Mouse (Mus musculus): ENCODE measurements at regions not wholly inside any gene's neighbourhood (a gene's known extent, or its start where the extent isn't known, plus 50 kb on each side); places are given as distances from the start of the nearest gene placed in this dataset.

DNA sequence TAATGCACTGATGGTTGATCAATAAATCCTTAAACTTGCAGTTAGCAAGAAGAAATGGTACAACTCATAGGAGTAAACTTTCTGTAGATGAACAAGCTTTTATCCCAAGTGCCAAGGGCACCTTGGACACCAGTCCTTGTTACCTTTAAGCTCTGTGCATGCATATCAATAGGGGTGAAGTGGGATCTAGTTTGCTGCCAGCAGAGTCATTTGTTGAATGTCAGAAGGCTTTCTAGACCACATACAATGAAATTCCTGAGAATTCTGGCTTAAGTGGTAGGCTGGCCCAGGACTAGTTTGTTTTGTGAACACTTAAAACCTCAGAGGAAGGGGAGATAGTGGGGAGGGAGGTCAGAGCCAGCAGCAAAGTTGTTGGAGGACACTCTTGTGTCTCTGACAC, 437.9 kb upstream of the 4930412O13Rik start:
- no peak overlapping the region for H3K9ac ChIP-seq (ENCODE audit: low read length)
- peaks cover 0 to 4% of the 10 kb centered on the region in 2 experiments; a peak in 2 of 4 replicates for H3K4me1 ChIP-seq (ENCODE audit: control insufficient read depth in 2 of 2, insufficient read depth in 2 of 2, low read length in 2 of 2)
- H3K27me3 ChIP-seq (ENCODE audit: control insufficient read depth, insufficient read depth, low read length), result no peaks in the 10 kb centered on the region
- H3K4me3 ChIP-seq (ENCODE audit: control insufficient read depth in 1 of 2, insufficient read depth in 1 of 2, low read depth in 1 of 2, low read length in 2 of 2), result no peak overlapping the region
- H3K36me3 ChIP-seq (ENCODE audit: control insufficient read depth, insufficient read depth, low read length), result no peaks in the 10 kb centered on the region
- no peak for ATAC-seq (ENCODE audit: insufficient number of reproducible peaks, insufficient read depth, low FRiP score, low read depth)
- no peak overlapping the region for H3K27ac ChIP-seq (replicated peaks in 1 of 2; ENCODE audit: control insufficient read depth in 1 of 2, insufficient read depth in 1 of 2, low read depth in 2 of 2, low read length in 2 of 2)
- H3K4me2 ChIP-seq (ENCODE audit: low read length), result no peak overlapping the region
- no peaks in the 10 kb centered on the region for H3K9me3 ChIP-seq (ENCODE audit: control insufficient read depth, low read length)

- H3K4me1 ChIP-seq (ENCODE audit: control insufficient read depth in 2 of 2, insufficient read depth in 2 of 2, low read length in 2 of 2), result peaks cover 0 to 4% of the 10 kb centered on the region in 2 experiments; a peak in 2 of 4 replicates
These were observed 435.2 kb upstream of the 4930412O13Rik start for GRCm38 (mm10) chr2:9445826-9446225.

DNA sequence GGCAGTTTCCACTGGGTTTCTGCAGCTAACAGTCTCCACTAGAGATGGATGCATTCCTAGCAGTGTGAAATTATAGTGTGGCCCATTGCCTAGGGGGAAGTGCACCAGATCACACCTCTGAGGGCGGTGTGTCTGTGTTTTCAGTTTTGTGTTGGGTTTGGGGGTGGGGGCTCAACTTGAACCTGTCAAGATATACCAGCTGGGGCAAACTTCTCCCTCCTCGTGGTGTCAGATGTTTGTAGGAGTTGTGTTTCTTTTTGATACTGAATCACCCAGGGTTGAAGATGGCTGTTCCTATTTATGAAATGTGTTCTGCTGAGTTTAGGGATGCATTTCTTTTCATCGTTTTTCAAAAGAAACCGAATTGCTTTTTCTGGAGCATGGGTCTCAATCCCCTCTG, 416.6 kb upstream of the 4930412O13Rik start:
- Histone ChIP-seq H3K4me3 (ENCODE audit: control insufficient read depth in 1 of 2, insufficient read depth in 1 of 2, low read depth in 1 of 2, low read length in 2 of 2) (no peak overlapping the region), H3K9me3 (ENCODE audit: control insufficient read depth, low read length) (no peaks in the 10 kb centered on the region), H3K36me3 (ENCODE audit: control insufficient read depth, insufficient read depth, low read length) (no peaks in the 10 kb centered on the region), H3K4me2 (ENCODE audit: low read length) (no peak overlapping the region), H3K9ac (ENCODE audit: low read length) (no peak overlapping the region), H3K27me3 (ENCODE audit: control insufficient read depth, insufficient read depth, low read length) (no peaks in the 10 kb centered on the region), H3K4me1 (ENCODE audit: control insufficient read depth in 2 of 2, insufficient read depth in 2 of 2, low read length in 2 of 2) (no peaks in the 10 kb centered on the region), H3K27ac (replicated peaks in 1 of 2; ENCODE audit: control insufficient read depth in 1 of 2, insufficient read depth in 1 of 2, low read depth in 2 of 2, low read length in 2 of 2) (no peak overlapping the region)
- ATAC-seq (ENCODE audit: insufficient number of reproducible peaks, insufficient read depth, low FRiP score, low read depth), result no peak
- 65% methylated on average over 4 of the region's 4 CpGs for WGBS

More at GRCm38 (mm10) chr2:9445826-9446225, 435.2 kb upstream of the 4930412O13Rik start:
- no peaks in the 10 kb centered on the region for H3K36me3 ChIP-seq (ENCODE audit: control insufficient read depth, insufficient read depth, low read length)
- H3K27ac ChIP-seq (replicated peaks in 1 of 2; ENCODE audit: control insufficient read depth in 1 of 2, insufficient read depth in 1 of 2, low read depth in 2 of 2, low read length in 2 of 2), result no peak overlapping the region
- H3K9me3 ChIP-seq (ENCODE audit: control insufficient read depth, low read length), result no peaks in the 10 kb centered on the region
- H3K4me3 ChIP-seq (ENCODE audit: control insufficient read depth in 1 of 2, insufficient read depth in 1 of 2, low read depth in 1 of 2, low read length in 2 of 2), result no peak overlapping the region
- no peaks in the 10 kb centered on the region for H3K27me3 ChIP-seq (ENCODE audit: control insufficient read depth, insufficient read depth, low read length)
- H3K9ac ChIP-seq (ENCODE audit: low read length), result no peak overlapping the region
- 86% methylated on average over 1 of the region's 1 CpGs for WGBS
- no peak overlapping the region for H3K4me2 ChIP-seq (ENCODE audit: low read length)
- no peak for ATAC-seq (ENCODE audit: insufficient number of reproducible peaks, insufficient read depth, low FRiP score, low read depth)

DNA sequence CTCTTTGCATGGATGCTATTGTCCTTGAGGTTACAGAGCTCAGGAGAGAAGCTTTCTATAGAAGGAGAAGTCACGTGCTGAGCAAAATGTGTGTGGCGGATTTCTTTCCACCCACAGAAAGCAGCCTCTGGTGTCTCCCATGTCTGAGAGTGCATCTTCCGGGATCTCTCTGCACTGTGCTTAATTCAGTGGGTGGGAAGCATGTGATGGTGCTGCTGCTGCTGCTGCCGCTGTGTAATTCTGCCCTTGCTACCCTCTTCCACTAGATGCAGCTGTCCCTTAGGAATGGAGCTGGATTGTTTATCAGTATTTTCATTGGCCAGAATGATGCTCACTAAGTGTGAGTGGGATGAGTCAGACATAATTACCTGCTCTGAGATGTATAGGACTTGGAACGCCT, 416.2 kb upstream of the 4930412O13Rik start:
- 61% methylated on average over 5 of the region's 5 CpGs for WGBS
- Histone ChIP-seq H3K4me1 (ENCODE audit: control insufficient read depth in 2 of 2, insufficient read depth in 2 of 2, low read length in 2 of 2) (no peaks in the 10 kb centered on the region), H3K27ac (replicated peaks in 1 of 2; ENCODE audit: control insufficient read depth in 1 of 2, insufficient read depth in 1 of 2, low read depth in 2 of 2, low read length in 2 of 2) (no peak overlapping the region), H3K4me2 (ENCODE audit: low read length) (no peak overlapping the region), H3K9me3 (ENCODE audit: control insufficient read depth, low read length) (no peaks in the 10 kb centered on the region), H3K9ac (ENCODE audit: low read length) (no peak overlapping the region), H3K4me3 (ENCODE audit: control insufficient read depth in 1 of 2, insufficient read depth in 1 of 2, low read depth in 1 of 2, low read length in 2 of 2) (no peak overlapping the region), H3K27me3 (ENCODE audit: control insufficient read depth, insufficient read depth, low read length) (no peaks in the 10 kb centered on the region), H3K36me3 (ENCODE audit: control insufficient read depth, insufficient read depth, low read length) (no peaks in the 10 kb centered on the region)
- ATAC-seq (ENCODE audit: insufficient number of reproducible peaks, insufficient read depth, low FRiP score, low read depth), result no peak

GRCm38 (mm10) chr2:9467573-9467972, 413.5 kb upstream of the 4930412O13Rik start:
- Histone ChIP-seq H3K4me2 (ENCODE audit: low read length) (no peak overlapping the region), H3K4me1 (ENCODE audit: control insufficient read depth in 2 of 2, insufficient read depth in 2 of 2, low read length in 2 of 2) (no peaks in the 10 kb centered on the region), H3K27ac (replicated peaks in 1 of 2; ENCODE audit: control insufficient read depth in 1 of 2, insufficient read depth in 1 of 2, low read depth in 2 of 2, low read length in 2 of 2) (no peak overlapping the region), H3K4me3 (ENCODE audit: control insufficient read depth in 1 of 2, insufficient read depth in 1 of 2, low read depth in 1 of 2, low read length in 2 of 2) (no peak overlapping the region), H3K9me3 (ENCODE audit: control insufficient read depth, low read length) (no peaks in the 10 kb centered on the region), H3K9ac (ENCODE audit: low read length) (no peak overlapping the region), H3K36me3 (ENCODE audit: control insufficient read depth, insufficient read depth, low read length) (no peaks in the 10 kb centered on the region), H3K27me3 (ENCODE audit: control insufficient read depth, insufficient read depth, low read length) (no peaks in the 10 kb centered on the region)
- WGBS, result 66% methylated on average over 2 of the region's 2 CpGs
- ATAC-seq (ENCODE audit: insufficient number of reproducible peaks, insufficient read depth, low FRiP score, low read depth), result no peak

GRCm38 (mm10) chr2:9468651-9469050, 412.4 kb upstream of the 4930412O13Rik start:
- no peak overlapping the region for H3K9ac ChIP-seq (ENCODE audit: low read length)
- 67% methylated on average over 3 of the region's 3 CpGs for WGBS
- H3K4me3 ChIP-seq (ENCODE audit: control insufficient read depth in 1 of 2, insufficient read depth in 1 of 2, low read depth in 1 of 2, low read length in 2 of 2), result no peak overlapping the region
- no peaks in the 10 kb centered on the region for H3K4me1 ChIP-seq (ENCODE audit: control insufficient read depth in 2 of 2, insufficient read depth in 2 of 2, low read length in 2 of 2)
- no peaks in the 10 kb centered on the region for H3K36me3 ChIP-seq (ENCODE audit: control insufficient read depth, insufficient read depth, low read length)
- H3K9me3 ChIP-seq (ENCODE audit: control insufficient read depth, low read length), result no peaks in the 10 kb centered on the region
- H3K4me2 ChIP-seq (ENCODE audit: low read length), result no peak overlapping the region
- H3K27ac ChIP-seq (replicated peaks in 1 of 2; ENCODE audit: control insufficient read depth in 1 of 2, insufficient read depth in 1 of 2, low read depth in 2 of 2, low read length in 2 of 2), result no peak overlapping the region
- H3K27me3 ChIP-seq (ENCODE audit: control insufficient read depth, insufficient read depth, low read length), result no peaks in the 10 kb centered on the region
- ATAC-seq (ENCODE audit: insufficient number of reproducible peaks, insufficient read depth, low FRiP score, low read depth), result no peak

DNA sequence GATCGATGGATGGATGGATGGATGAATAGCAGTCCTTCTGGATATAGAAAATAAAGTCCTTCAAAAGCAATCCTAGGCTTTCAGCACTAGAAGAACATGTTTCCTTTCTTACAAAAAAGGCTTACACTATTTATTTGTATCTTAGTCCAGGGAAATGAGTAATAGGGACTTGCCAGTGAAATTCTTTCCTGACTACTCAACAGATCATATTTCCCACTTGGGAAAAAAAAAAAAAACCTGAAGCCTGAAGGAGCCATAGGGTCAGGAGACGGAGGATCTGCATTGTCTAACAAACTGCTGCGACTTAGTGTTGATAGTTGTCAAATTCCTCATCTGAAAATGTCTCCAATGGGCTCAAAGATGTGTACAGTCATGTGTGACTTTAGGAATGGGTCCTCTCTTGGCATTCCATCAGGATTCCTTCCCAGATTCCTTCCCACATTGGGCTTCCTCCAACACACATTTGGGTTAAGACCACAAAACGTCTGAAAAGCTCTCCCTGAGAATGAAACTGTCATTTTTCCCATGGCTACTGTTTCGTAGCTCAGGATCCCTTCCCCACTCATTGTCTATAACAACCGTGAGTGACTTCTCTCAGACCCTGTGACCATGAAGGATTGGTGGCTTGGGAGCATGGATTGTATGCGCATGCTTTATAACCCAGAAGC, 399.2 kb upstream of the 4930412O13Rik start:
- Histone ChIP-seq H3K9ac (ENCODE audit: low read length) (no peak overlapping the region), H3K4me2 (ENCODE audit: low read length) (no peak overlapping the region), H3K27ac (replicated peaks in 1 of 2; ENCODE audit: control insufficient read depth in 1 of 2, insufficient read depth in 1 of 2, low read depth in 2 of 2, low read length in 2 of 2) (no peak overlapping the region), H3K27me3 (ENCODE audit: control insufficient read depth, insufficient read depth, low read length) (no peaks in the 10 kb centered on the region), H3K9me3 (ENCODE audit: control insufficient read depth, low read length) (no peaks in the 10 kb centered on the region), H3K4me3 (ENCODE audit: control insufficient read depth in 1 of 2, insufficient read depth in 1 of 2, low read depth in 1 of 2, low read length in 2 of 2) (no peak overlapping the region), H3K4me1 (ENCODE audit: control insufficient read depth in 2 of 2, insufficient read depth in 2 of 2, low read length in 2 of 2) (no peaks in the 10 kb centered on the region), H3K36me3 (ENCODE audit: control insufficient read depth, insufficient read depth, low read length) (no peaks in the 10 kb centered on the region)
- 58% methylated on average over 7 of the region's 7 CpGs for WGBS
- ATAC-seq (ENCODE audit: insufficient number of reproducible peaks, insufficient read depth, low FRiP score, low read depth), result no peak

DNA sequence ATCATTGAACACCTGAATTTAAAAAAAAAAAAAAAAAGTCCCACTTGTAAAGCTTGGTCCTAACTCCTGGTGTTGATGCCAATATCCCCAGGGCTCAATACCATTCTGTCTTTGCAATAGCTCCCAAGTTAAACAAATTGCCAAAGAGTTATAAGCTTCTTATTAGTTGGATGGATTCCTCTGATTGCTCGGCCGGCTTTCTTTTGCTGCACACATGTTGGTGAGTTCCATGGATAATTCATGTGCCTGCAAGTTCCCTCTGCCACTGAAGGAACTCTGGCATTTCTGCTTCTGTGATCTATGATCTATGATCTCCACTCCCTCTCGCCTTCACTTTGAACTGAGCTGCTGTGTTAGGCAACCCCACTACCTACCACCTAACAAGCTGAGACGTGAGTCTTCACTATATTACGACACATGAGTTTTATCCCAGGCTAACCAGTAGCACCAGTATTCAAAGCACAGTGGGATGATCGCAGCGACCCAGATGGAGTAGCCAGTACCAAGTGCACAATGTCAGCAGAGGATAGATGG, 393.6 kb upstream of the 4930412O13Rik start:
- no peak overlapping the region for H3K9ac ChIP-seq (ENCODE audit: low read length)
- 89% methylated on average over 7 of the region's 7 CpGs for WGBS
- H3K4me2 ChIP-seq (ENCODE audit: low read length), result no peak overlapping the region
- H3K27me3 ChIP-seq (ENCODE audit: control insufficient read depth, insufficient read depth, low read length), result no peaks in the 10 kb centered on the region
- no peaks in the 10 kb centered on the region for H3K4me1 ChIP-seq (ENCODE audit: control insufficient read depth in 2 of 2, insufficient read depth in 2 of 2, low read length in 2 of 2)
- no peak for ATAC-seq (ENCODE audit: insufficient number of reproducible peaks, insufficient read depth, low FRiP score, low read depth)
- H3K36me3 ChIP-seq (ENCODE audit: control insufficient read depth, insufficient read depth, low read length), result no peaks in the 10 kb centered on the region
- no peak overlapping the region for H3K4me3 ChIP-seq (ENCODE audit: control insufficient read depth in 1 of 2, insufficient read depth in 1 of 2, low read depth in 1 of 2, low read length in 2 of 2)
- no peak overlapping the region for H3K27ac ChIP-seq (replicated peaks in 1 of 2; ENCODE audit: control insufficient read depth in 1 of 2, insufficient read depth in 1 of 2, low read depth in 2 of 2, low read length in 2 of 2)
- H3K9me3 ChIP-seq (ENCODE audit: control insufficient read depth, low read length), result no peaks in the 10 kb centered on the region

Measured in heart, embryonic 14.5 days (tissue).